Mouse (Mus musculus) thymus, adult 18-20 months (tissue): Measurements from ENCODE around the gene Samhd1.

Experiments
- DNase-seq, 2 experiments: peaks; one replicate each; pipeline ENCODE4 v3.0.0; 2022; ENCODE audit warnings: mixed read lengths in 2 of 2

Gene Samhd1

GRCm38 (mm10) chr2:157095005-157095755, 39.9 kb downstream of the Samhd1 start:
- DNase-seq = no peak

GRCm38 (mm10) chr2:157092024-157092423, 43.0 kb downstream of the Samhd1 start:
- no peak for DNase-seq

GRCm38 (mm10) chr2:157087536-157088317, 47.3 kb downstream of the Samhd1 start:
- no peak for DNase-seq

- no peak for DNase-seq
Observed at GRCm38 (mm10) chr2:157086796-157087195, 48.3 kb downstream of the Samhd1 start, which contains the start of gene Tldc2. Gene Tldc2 (plus strand): TSS chr2:157087055.

GRCm38 (mm10) chr2:157084831-157085585, 50.1 kb downstream of the Samhd1 start:
- DNase-seq = no peak

GRCm38 (mm10) chr2:157081960-157082359, 53.1 kb downstream of the Samhd1 start:
- DNase-seq = no peak

- DNase-seq = no peak
Observed at GRCm38 (mm10) chr2:157081331-157081730, 53.7 kb downstream of the Samhd1 start.

GRCm38 (mm10) chr2:157079701-157080180, 55.3 kb downstream of the Samhd1 start:
- no peak for DNase-seq

- DNase-seq = peak; percentile 24 to 48
Observed at GRCm38 (mm10) chr2:157078793-157079700, 56.0 kb downstream of the Samhd1 start, which contains the start of gene Soga1. Gene Soga1 (minus strand): TSS chr2:157079254.

- no peak for DNase-seq
Observed at GRCm38 (mm10) chr2:157078059-157078792, 56.8 kb downstream of the Samhd1 start.

GRCm38 (mm10) chr2:157077641-157078058, 57.4 kb downstream of the Samhd1 start:
- DNase-seq = peak in 1 of 2 experiments; percentile 35

GRCm38 (mm10) chr2:157077160-157077559, 57.9 kb downstream of the Samhd1 start:
- no peak for DNase-seq

- DNase-seq = no peak
Observed at GRCm38 (mm10) chr2:157076585-157076984, 58.5 kb downstream of the Samhd1 start.

- no peak for DNase-seq
Observed at GRCm38 (mm10) chr2:157075685-157076084, 59.4 kb downstream of the Samhd1 start.

- DNase-seq = no peak
Observed at GRCm38 (mm10) chr2:157075226-157075625, 59.8 kb downstream of the Samhd1 start.

- no peak for DNase-seq
Observed at GRCm38 (mm10) chr2:157074772-157075171, 60.3 kb downstream of the Samhd1 start.

GRCm38 (mm10) chr2:157074186-157074724, 60.8 kb downstream of the Samhd1 start:
- no peak for DNase-seq

GRCm38 (mm10) chr2:157073378-157074052, 61.5 kb downstream of the Samhd1 start:
- no peak for DNase-seq

- no peak for DNase-seq
Observed at GRCm38 (mm10) chr2:157072316-157072990, 62.6 kb downstream of the Samhd1 start.

- DNase-seq = no peak
Observed at GRCm38 (mm10) chr2:157071556-157071955, 63.5 kb downstream of the Samhd1 start.
